Mouse (Mus musculus) MEL (cell line): ENCODE results near the gene Lce3f. TPM values are rescaled to one million over a fixed set of nuclear protein-coding genes. Genes with fewer than 3 reads are reported as not detected.

Experiments
- DNase-seq: peaks from one replicate; pipeline ENCODE4 v3.0.0; 2011; ENCODE audit warnings: low read depth, low spot score
- H3K27ac ChIP-seq: 2 replicates; pipeline ENCODE4 v1.5.1; 2012; ENCODE audit warnings: low read depth, mild to moderate bottlenecking, control low read depth, low read length, moderate library complexity; ENCODE audit not compliant: control insufficient read depth
- H3K27me3 ChIP-seq, 2 experiments: fragments of 150-350 bp in 1 of 2; sonication (generic) in 1 of 2; 2 replicates each; pipeline ENCODE4 v1.6.1; 2012; ENCODE audit warnings: low read length in 2 of 2, mild to moderate bottlenecking in 2 of 2, improper control_type of control experiment in 1 of 2, moderate library complexity in 1 of 2; ENCODE audit not compliant: insufficient read depth in 2 of 2, control insufficient read depth in 1 of 2
- H3K36me3 ChIP-seq, 2 experiments: 2 replicates each; pipeline ENCODE4 v1.6.1; 2012 to 2014; ENCODE audit warnings: low read length in 2 of 2, improper control_type of control experiment in 1 of 2, inconsistent platforms in 1 of 2, mild to moderate bottlenecking in 1 of 2; ENCODE audit not compliant: insufficient read depth in 2 of 2, control insufficient read depth in 1 of 2
- H3K4me1 ChIP-seq, 2 experiments: fragments of 150-350 bp in 1 of 2; sonication (generic) in 1 of 2; 2 replicates each; pipeline ENCODE4 v1.6.1; 2012; ENCODE audit warnings: low read length in 2 of 2, improper control_type of control experiment in 1 of 2, mild to moderate bottlenecking in 1 of 2; ENCODE audit not compliant: insufficient read depth in 2 of 2, control insufficient read depth in 1 of 2
- H3K4me3 ChIP-seq, 2 experiments: fragments of 150-350 bp in 1 of 2; sonication (generic) in 1 of 2; 2 replicates each; pipeline ENCODE4 v1.5.1; 2012; ENCODE audit warnings: low read depth in 2 of 2, low read length in 2 of 2, mild to moderate bottlenecking in 2 of 2, moderate library complexity in 2 of 2, control low read depth in 1 of 2, improper control_type of control experiment in 1 of 2; ENCODE audit not compliant: control insufficient read depth in 1 of 2, insufficient read depth in 1 of 2
- H3K79me2 ChIP-seq: 2 replicates; pipeline ENCODE4 v1.6.1; 2012; ENCODE audit warnings: mild to moderate bottlenecking, low read length, moderate library complexity; ENCODE audit not compliant: control insufficient read depth, poor library complexity, insufficient read depth
- H3K9ac ChIP-seq: 2 replicates; pipeline ENCODE4 v1.6.1; 2012; ENCODE audit warnings: low read depth, mild to moderate bottlenecking, control low read depth, low read length, moderate library complexity; ENCODE audit not compliant: control insufficient read depth, poor library complexity, severe bottlenecking
- H3K9me3 ChIP-seq: fragments of 150-350 bp; sonication (generic); replicated peaks from 2 replicates; pipeline ENCODE4 v1.6.1; 2012; ENCODE audit warnings: mild to moderate bottlenecking, low read length, improper control_type of control experiment, moderate library complexity; ENCODE audit not compliant: insufficient read depth
- CTCF ChIP-seq, 3 experiments: IDR thresholded peaks in 2 of 3; conservative IDR thresholded peaks in 1 of 3; 2 replicates each; pipeline ENCODE4 v1.5.1; 2011 to 2012; ENCODE audit warnings: low read length in 3 of 3, low read depth in 2 of 3, mild to moderate bottlenecking in 2 of 3, improper control_type of control experiment in 1 of 3, inconsistent platforms in 1 of 3, mixed read lengths in 1 of 3, moderate library complexity in 1 of 3; ENCODE audit not compliant: control insufficient read depth in 1 of 3, insufficient read depth in 1 of 3, poor library complexity in 1 of 3, severe bottlenecking in 1 of 3
- EP300 ChIP-seq, 2 experiments: IDR thresholded peaks; 2 replicates each; pipeline ENCODE4 v1.6.1; 2011; ENCODE audit warnings: improper control_type of control experiment in 2 of 2, low read length in 2 of 2, low read depth in 1 of 2, mild to moderate bottlenecking in 1 of 2
- ETS1 ChIP-seq: IDR thresholded peaks from 2 replicates; pipeline ENCODE4 v1.6.1; 2012; ENCODE audit warnings: low read depth, mild to moderate bottlenecking, inconsistent platforms, low read length, improper control_type of control experiment, moderate library complexity
- JUND ChIP-seq: IDR thresholded peaks from 2 replicates; pipeline ENCODE4 v1.6.1; 2011; ENCODE audit warnings: low read depth, mild to moderate bottlenecking, improper control_type of control experiment, low read length
- MAFK ChIP-seq: IDR thresholded peaks from 2 replicates; pipeline ENCODE4 v1.6.1; 2011; ENCODE audit warnings: low read depth, mild to moderate bottlenecking, low read length, improper control_type of control experiment, borderline replicate concordance
- MAX ChIP-seq: IDR thresholded peaks from 2 replicates; pipeline ENCODE4 v1.6.1; 2011; ENCODE audit warnings: low read length, improper control_type of control experiment
- MAZ ChIP-seq: IDR thresholded peaks from 2 replicates; pipeline ENCODE4 v1.6.1; 2012; ENCODE audit warnings: low read depth, mild to moderate bottlenecking, inconsistent platforms, low read length, improper control_type of control experiment
- MEF2A ChIP-seq: IDR thresholded peaks from 2 replicates; pipeline ENCODE4 v1.6.1; 2014; ENCODE audit warnings: low read depth, mild to moderate bottlenecking, inconsistent platforms, low read length, improper control_type of control experiment; ENCODE audit not compliant: poor library complexity, insufficient replicate concordance, severe bottlenecking; ENCODE audit errors: extremely low read depth
- MYB ChIP-seq: IDR thresholded peaks from 2 replicates; pipeline ENCODE4 v1.6.1; 2011; ENCODE audit warnings: mild to moderate bottlenecking, low read depth, low read length, improper control_type of control experiment
- MYC ChIP-seq: IDR thresholded peaks from 2 replicates; pipeline ENCODE4 v1.6.1; 2011; ENCODE audit warnings: low read depth, mild to moderate bottlenecking, low read length, improper control_type of control experiment, moderate library complexity
- POLR2A ChIP-seq, 2 experiments: IDR thresholded peaks; 2 replicates each; pipeline ENCODE4 v1.6.1; 2011 to 2012; ENCODE audit warnings: low read length in 2 of 2, mild to moderate bottlenecking in 2 of 2, control low read depth in 1 of 2, improper control_type of control experiment in 1 of 2, low read depth in 1 of 2, moderate library complexity in 1 of 2; ENCODE audit not compliant: control insufficient read depth in 1 of 2, insufficient read depth in 1 of 2, poor library complexity in 1 of 2
- POLR2AphosphoS2 ChIP-seq: IDR thresholded peaks from 2 replicates; pipeline ENCODE4 v1.6.1; 2011; ENCODE audit warnings: low read length, improper control_type of control experiment
- POLR2AphosphoS5 ChIP-seq: IDR thresholded peaks from 2 replicates; pipeline ENCODE4 v1.6.1; 2012; ENCODE audit warnings: low read depth, borderline replicate concordance, mild to moderate bottlenecking, inconsistent platforms, low read length, moderate library complexity, mixed read lengths
- RAD21 ChIP-seq: IDR thresholded peaks from 2 replicates; pipeline ENCODE4 v1.6.1; 2011; ENCODE audit warnings: mild to moderate bottlenecking, low read depth, low read length, improper control_type of control experiment
- RCOR1 ChIP-seq: IDR thresholded peaks from 2 replicates; pipeline ENCODE4 v1.6.1; 2012; ENCODE audit warnings: low read depth, mild to moderate bottlenecking, inconsistent platforms, low read length, improper control_type of control experiment
- SIN3A ChIP-seq: IDR thresholded peaks from 2 replicates; pipeline ENCODE4 v1.6.1; 2012; ENCODE audit warnings: low read length, improper control_type of control experiment, inconsistent platforms
- TBP ChIP-seq: IDR thresholded peaks from 2 replicates; pipeline ENCODE4 v1.8.0; 2011; ENCODE audit warnings: low read depth, low read length, improper control_type of control experiment
- UBTF ChIP-seq: IDR thresholded peaks from 2 replicates; pipeline ENCODE4 v1.6.1; 2012; ENCODE audit warnings: low read depth, mild to moderate bottlenecking, inconsistent platforms, low read length, improper control_type of control experiment, moderate library complexity, borderline replicate concordance; ENCODE audit not compliant: insufficient read depth
- polyA plus RNA-seq, 2 experiments: library from polyadenylated mRNA; stranded (reverse) in 1 of 2; unstranded in 1 of 2; fragments of >175 nt in 1 of 2; fragments of >200 nt in 1 of 2; gene quantifications; 2 replicates each; pipeline versions ENCODE4 v1.2.1 to v1.2.4; 2012; ENCODE audit warnings: low replicate concordance in 2 of 2, low read depth in 1 of 2; ENCODE audit not compliant: insufficient read length in 2 of 2, insufficient read depth in 1 of 2, missing spikeins in 1 of 2
- total RNA-seq: library from RNA; depleted of rRNA; stranded (reverse); fragments of 300-350 nt; gene quantifications from 2 replicates; pipeline ENCODE4 v1.2.3, GENCODE M21; 2012

Gene Lce3f
- total and polyA plus RNA-seq, 3 experiments, result not detected

DNA sequence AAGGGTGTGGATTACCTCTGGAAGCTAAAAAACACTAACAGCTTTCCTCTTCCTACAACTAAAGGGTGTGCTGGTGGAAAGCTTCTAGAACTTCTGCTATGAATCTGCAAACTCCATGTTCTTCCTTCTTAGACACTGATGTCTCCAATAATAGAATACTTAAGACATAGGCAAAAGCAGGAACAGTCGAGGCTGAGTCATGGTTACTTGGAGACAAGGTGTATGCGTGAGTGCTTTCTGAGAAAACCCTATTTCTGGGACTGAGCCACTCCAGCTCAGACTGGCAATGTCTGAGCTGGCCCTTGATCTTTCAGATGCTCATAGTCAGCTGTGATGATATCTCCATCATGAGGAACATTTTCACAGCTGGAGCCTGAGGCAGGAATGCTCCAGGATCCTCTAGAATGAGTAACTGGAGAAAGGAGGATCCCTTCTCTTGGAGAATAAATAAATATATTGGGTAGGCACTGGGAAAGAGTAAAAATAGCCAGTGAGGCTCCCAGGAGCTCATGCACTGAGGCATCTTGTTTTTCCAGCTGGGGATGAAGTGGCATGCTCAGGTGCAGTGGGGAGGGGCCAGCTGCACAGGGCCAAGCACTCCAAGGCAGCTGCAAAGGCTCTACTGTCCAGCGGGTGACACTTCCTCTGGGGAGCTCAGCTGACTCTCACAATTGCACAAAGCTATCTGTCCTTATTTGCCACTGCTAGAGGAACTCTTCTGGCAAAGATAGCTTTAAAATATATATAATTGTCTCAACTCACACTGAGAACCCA, 31.6 kb downstream of the Lce3f start:
- no peaks in the 10 kb centered on the region for H3K36me3 ChIP-seq
- no peaks in the 10 kb centered on the region for H3K9me3 ChIP-seq
- no peaks in the 10 kb centered on the region for H3K27me3 ChIP-seq
- no peak overlapping the region for H3K27ac ChIP-seq
- TF ChIP-seq POLR2A (IDR thresholded peaks at IDR 0.05; ENCODE audit: control insufficient read depth in 1 of 2, insufficient read depth in 1 of 2, low read depth in 1 of 2, low read length in 2 of 2, poor library complexity in 1 of 2), result no peak
- TF ChIP-seq MYC, result no peak
- TF ChIP-seq MYB, result no peak
- no peak for TF ChIP-seq EP300 (IDR thresholded peaks at IDR 0.05; ENCODE audit: low read depth in 1 of 2, low read length in 2 of 2)
- TF ChIP-seq SIN3A, result no peak
- no peak for TF ChIP-seq MAFK
- TF ChIP-seq TBP, result no peak
- TF ChIP-seq RAD21, result no peak
- no peak for TF ChIP-seq ETS1
- TF ChIP-seq JUND, result no peak
- TF ChIP-seq MAX, result no peak
- no peak for TF ChIP-seq CTCF (IDR thresholded peaks at IDR 0.05 in 2 of 3, conservative IDR thresholded peaks at IDR 0.05 in 1 of 3; ENCODE audit: control insufficient read depth in 1 of 3, insufficient read depth in 1 of 3, low read depth in 2 of 3, low read length in 3 of 3, poor library complexity in 1 of 3, severe bottlenecking in 1 of 3)
- no peak for TF ChIP-seq POLR2AphosphoS5
- TF ChIP-seq MEF2A, result no peak
- no peak for TF ChIP-seq RCOR1
- TF ChIP-seq UBTF, result no peak
- TF ChIP-seq, all 39 proteins: peak for 0
- no peak for DNase-seq
- Histone ChIP-seq H3K4me1 (no peaks in the 10 kb centered on the region), H3K79me2 (no peaks in the 10 kb centered on the region), H3K4me3 (no peak overlapping the region), H3K9ac (no peak overlapping the region)

DNA sequence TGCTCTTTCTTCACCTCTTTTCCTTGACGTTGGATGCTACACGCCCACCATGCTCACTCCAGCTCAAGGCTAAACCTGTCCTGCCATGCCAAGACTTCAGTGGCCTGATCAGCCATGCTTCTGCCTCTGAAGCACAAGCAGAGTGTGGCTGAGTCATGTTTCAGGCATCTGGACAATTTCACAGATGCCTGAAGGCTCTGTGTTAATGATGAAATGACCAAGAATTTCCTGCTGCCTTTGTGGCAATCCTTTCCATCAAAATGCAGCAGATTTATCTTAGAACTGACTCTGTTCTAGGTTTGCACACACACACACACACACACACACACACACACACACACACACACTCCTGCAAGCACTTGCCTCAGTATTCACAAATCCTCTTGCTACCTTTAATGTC, 33.5 kb downstream of the Lce3f start:
- Histone ChIP-seq H3K36me3 (no peaks in the 10 kb centered on the region), H3K4me3 (no peak overlapping the region), H3K4me1 (no peaks in the 10 kb centered on the region), H3K9ac (no peak overlapping the region), H3K27me3 (no peaks in the 10 kb centered on the region), H3K27ac (no peak overlapping the region), H3K9me3 (no peaks in the 10 kb centered on the region), H3K79me2 (no peaks in the 10 kb centered on the region)
- no peak for DNase-seq
- TF ChIP-seq MAX, result no peak
- no peak for TF ChIP-seq POLR2AphosphoS2
- TF ChIP-seq MAZ, result no peak
